Mouse (Mus musculus): ENCODE measurements around the gene Tas1r2. TPM values are rescaled to one million over a fixed set of nuclear protein-coding genes. Genes with fewer than 3 reads are reported as not detected.

Tas1r2 gene
- total RNA-seq, 2 experiments from 2014 or later, result not detected

GRCm38 (mm10) chr4:139702914-139703313, 49.6 kb downstream of the Tas1r2 start:
- no peak for DNase-seq (ENCODE audit: extremely low spot score in 1 of 2, low spot score in 1 of 2)

GRCm38 (mm10) chr4:139703468-139703867, 50.1 kb downstream of the Tas1r2 start:
- no peak for DNase-seq (ENCODE audit: extremely low spot score in 1 of 2, low spot score in 1 of 2)

DNA sequence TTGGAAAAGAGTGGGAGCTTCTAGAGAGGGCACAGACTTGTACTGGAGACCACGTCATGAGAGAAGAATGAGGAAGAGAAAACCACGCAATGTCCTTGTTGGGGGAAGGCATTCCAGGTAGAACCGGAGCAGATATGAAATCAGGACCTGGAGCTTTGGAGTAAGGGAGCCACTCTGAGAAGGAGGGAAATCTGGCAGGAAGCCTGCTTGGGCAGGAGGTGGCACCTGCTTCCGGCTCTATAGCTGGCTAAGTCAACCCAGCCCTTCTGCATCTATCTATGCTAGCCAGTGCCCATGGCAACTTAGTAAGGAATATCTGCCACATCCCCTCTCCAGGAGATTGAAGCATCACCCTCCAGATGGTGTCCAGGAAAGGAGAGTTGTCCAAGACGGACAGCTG, 52.6 kb downstream of the Tas1r2 start:
- no peak for DNase-seq (ENCODE audit: extremely low spot score in 1 of 2, low spot score in 1 of 2)

- no peak for DNase-seq (ENCODE audit: extremely low spot score in 1 of 2, low spot score in 1 of 2)
Observed at GRCm38 (mm10) chr4:139710467-139711334, 57.4 kb downstream of the Tas1r2 start.

GRCm38 (mm10) chr4:139715241-139715932, 62.0 kb downstream of the Tas1r2 start:
- DNase-seq (ENCODE audit: extremely low spot score in 1 of 2, low spot score in 1 of 2), result no peak

- peak; percentile 13 for DNase-seq (ENCODE audit: extremely low spot score in 1 of 2, low spot score in 1 of 2)
Observed at GRCm38 (mm10) chr4:139716477-139717169, 63.3 kb downstream of the Tas1r2 start.

- no peak for DNase-seq (ENCODE audit: extremely low spot score in 1 of 2, low spot score in 1 of 2)
Observed at GRCm38 (mm10) chr4:139718978-139719377, 65.6 kb downstream of the Tas1r2 start.

Small RNA genes lying within 50 kb of the gene (microRNA-seq; reads per million reads assigned to microRNA genes)
- gene Mir7020, result 2.0 reads per million in 2 experiments

Other genes with a start within 250 kb of the Tas1r2 start
- 10 to 100 TPM; 15.3 to 16.3 TPM for gene Iffo2, start 123.0 kb upstream of the Tas1r2 start, total RNA-seq (2021)
- gene Gm21969, start 50.4 kb upstream of the Tas1r2 start, total RNA-seq (2021), result not detected
- 10 to 100 TPM; 18.0 to 20.2 TPM for gene Aldh4a1, start 30.7 kb upstream of the Tas1r2 start, total RNA-seq (2021)
- not detected for gene Pax7, start 180.0 kb downstream of the Tas1r2 start, total RNA-seq (2021)

All from layer of hippocampus, postnatal 25 days (tissue).